Mouse (Mus musculus) 3T3-L1 (cell line): ENCODE results near the gene Palm2.
"Not testable (repeated sequence)": the region's sequence is repeated elsewhere in the genome, so short reads cannot be mapped to it uniquely, and the experiment has no call there.

ENCODE experiments used
- DNase-seq: peaks from one replicate; pipeline ENCODE4 v3.0.0-alpha.2; 2015; ENCODE audit warnings: low read depth, low spot score

Gene Palm2

GRCm38 (mm10) chr4:57433941-57434704 lies at the start of gene Palm2:
Gene Palm2, plus strand, starts transcription at chr4:57434247.
- DNase-seq, result no peak

GRCm38 (mm10) chr4:57384355-57384754 lies 49.7 kb upstream of the Palm2 start:
- DNase-seq, result peak; percentile 32

- DNase-seq, result no peak
These were observed 42.9 kb upstream of the Palm2 start for GRCm38 (mm10) chr4:57391103-57391502.

- DNase-seq, result no peak
These were observed 37.6 kb upstream of the Palm2 start for GRCm38 (mm10) chr4:57396414-57396813.

DNA sequence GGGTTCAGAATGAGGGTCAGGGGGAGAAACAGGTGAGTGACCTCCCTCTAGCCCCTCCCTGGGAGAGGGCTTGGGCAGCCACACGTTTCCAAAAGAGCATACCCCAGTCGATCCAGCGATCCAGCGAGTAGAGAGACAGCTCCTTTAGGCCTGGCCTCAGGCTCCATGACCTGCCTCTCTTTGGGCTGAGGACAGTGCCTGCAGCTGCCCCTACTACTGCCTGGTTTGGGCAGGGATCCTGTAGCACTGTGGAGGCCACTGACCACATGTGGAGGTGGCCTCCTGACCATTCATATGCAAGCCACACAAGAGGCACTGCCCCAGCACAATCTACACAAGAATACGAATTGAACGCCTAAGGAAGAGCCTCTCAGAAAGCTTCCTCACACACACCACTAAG lies 21.7 kb upstream of the Palm2 start:
- DNase-seq, result not testable (repeated sequence)

- DNase-seq, result no peak
These were observed 21.0 kb upstream of the Palm2 start for GRCm38 (mm10) chr4:57413016-57413415.

GRCm38 (mm10) chr4:57413670-57414069 lies 20.4 kb upstream of the Palm2 start:
- DNase-seq, result not testable (repeated sequence)

DNA sequence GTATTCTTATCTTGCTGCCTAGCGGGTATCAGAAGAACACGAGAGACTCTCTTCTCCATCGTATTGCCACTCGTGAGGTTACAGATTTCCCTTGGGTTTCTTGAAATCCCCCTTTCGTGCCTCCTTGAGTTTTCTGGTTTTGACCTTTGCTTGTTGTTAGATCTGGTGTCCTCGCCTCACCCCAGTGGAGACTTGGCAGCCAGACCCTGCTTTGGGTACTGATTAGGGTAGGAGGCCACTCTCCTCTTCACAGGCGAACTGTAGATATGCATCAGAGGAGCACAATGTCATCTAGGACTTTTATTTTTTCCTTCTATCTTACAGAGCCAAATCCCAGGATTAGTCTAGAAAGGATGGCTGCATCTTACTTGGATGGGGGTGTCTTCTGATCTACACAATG lies 10.0 kb upstream of the Palm2 start:
- DNase-seq, result no peak

GRCm38 (mm10) chr4:57428317-57428716 lies 5.7 kb upstream of the Palm2 start:
- DNase-seq, result no peak

- DNase-seq, result no peak
These were observed 786 bp downstream of the Palm2 start for GRCm38 (mm10) chr4:57434705-57435360.

DNA sequence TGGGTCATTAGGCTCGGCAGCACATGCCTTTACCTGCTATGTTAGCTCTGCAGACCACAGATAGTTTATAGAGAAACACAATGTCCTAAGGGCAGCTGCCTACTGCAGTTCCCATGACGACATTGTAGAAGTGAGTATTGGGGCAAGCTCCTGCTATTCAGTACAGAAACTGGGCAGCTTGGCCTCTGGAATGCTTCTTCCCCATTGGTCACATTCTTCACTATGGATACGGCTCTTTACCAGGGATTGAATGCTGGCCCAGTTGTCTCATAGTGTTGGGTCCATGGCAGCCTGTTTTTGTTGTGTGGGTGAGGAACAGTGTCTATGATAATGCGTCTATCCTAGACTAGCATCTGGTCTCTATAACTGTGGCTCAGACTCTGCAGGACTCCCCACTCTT lies 2.2 kb downstream of the Palm2 start:
- no peak for DNase-seq

DNA sequence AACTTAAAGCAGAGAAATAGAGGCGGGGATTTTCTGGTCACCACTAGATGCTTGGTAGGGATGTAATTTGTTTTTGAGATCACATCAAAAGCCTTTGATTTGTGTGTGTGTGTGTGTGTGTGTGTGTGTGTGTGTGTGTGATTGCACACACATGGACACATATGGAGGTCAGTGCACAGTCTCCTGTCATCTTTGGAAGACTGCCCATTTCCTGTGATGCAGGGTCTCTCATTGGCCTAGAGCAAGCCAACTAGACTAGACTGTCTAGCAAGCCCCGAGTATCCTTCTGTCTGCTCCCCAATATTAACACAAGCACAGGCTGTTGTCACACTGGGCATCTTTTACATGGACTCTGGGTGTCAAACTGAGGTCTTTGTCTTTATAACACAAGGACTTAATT lies 12.0 kb downstream of the Palm2 start:
- no peak for DNase-seq

DNA sequence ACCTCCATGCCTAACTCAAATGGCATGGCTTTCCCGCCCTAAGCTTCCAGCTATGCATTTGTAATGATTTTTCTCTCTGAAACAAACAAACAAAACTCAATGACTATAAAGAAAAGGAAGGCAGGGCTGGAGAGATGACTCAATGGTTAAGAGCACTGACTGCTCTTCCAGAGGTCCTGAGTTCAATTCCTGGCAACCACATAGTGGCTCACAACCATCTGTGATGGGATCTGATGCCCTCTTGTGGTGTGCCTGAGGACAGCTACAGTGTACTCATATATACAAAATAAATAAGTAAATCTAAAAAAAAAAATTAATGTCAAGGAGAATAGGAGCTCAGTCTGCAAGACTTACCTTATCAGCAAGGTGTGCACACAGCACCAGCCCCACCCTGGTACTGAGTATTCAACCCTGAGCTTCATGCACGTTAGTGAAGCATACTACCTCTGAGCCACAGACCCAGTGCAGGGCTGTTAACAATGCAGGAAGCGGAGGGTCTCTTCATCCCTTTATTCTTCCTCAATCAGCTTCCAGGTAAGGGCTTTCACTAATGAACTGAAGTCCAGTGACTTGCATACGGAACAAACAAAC lies 12.9 kb downstream of the Palm2 start:
- no peak for DNase-seq

DNA sequence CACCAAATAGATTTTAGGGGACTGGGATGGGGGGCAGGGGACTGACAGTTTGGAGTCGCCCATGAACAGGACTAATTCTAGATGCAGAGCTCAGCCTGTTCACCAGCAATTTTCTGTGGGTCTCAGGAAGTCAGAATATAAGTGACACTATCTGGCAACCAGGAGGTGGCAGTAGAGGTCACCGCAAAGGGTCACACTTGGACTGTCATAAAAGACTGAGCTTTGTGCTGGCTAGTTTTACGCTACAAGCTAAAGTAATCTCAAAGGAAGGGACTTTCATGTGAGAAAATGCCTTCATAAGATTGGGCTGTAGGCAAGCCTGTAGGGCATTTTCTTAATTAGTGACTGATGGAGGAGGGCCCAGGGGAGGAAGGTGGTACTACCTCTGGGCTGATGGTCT lies 17.8 kb downstream of the Palm2 start:
- peak; percentile 82 for DNase-seq

DNA sequence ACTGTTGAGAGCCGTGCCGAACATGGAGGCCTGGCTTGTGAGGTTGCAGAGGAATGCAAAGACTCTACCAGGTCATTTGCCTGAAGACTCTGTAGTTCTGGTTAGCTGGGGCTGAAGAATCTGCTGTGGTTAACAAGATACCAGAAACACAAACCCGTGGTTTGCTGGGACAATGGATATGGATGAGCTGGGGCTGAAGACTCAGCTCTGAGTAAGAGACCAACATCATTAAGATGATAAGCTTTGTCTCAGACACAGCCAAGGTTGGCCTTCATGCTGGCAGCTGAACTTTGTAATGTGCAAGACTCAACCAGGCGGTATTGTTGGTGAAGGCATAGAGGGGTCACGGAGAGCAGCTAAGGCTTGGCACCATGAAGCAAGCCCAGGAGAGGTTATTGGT lies 18.6 kb downstream of the Palm2 start:
- peak; percentile 60 for DNase-seq

GRCm38 (mm10) chr4:57462378-57462777 lies 28.3 kb downstream of the Palm2 start:
- DNase-seq, result peak; percentile 67

- no peak for DNase-seq
These were observed 48.4 kb downstream of the Palm2 start for GRCm38 (mm10) chr4:57482435-57482834.

- DNase-seq, result peak; percentile 10
These were observed 52.3 kb downstream of the Palm2 start for GRCm38 (mm10) chr4:57486392-57486791.

GRCm38 (mm10) chr4:57489887-57490286 lies 55.8 kb downstream of the Palm2 start:
- DNase-seq, result peak; percentile 64

- DNase-seq, result peak; percentile 88
These were observed 70.7 kb downstream of the Palm2 start for GRCm38 (mm10) chr4:57504792-57505191.

GRCm38 (mm10) chr4:57510576-57510975 lies 76.5 kb downstream of the Palm2 start:
- no peak for DNase-seq

GRCm38 (mm10) chr4:57511734-57512133 lies 77.7 kb downstream of the Palm2 start:
- DNase-seq, result no peak
